Mouse (Mus musculus) left cerebral cortex, adult 2 months (tissue): ENCODE data around the gene Tsnaxip1. TPM values are rescaled to one million over a fixed set of nuclear protein-coding genes. Genes with fewer than 3 reads are reported as not detected.

Experiments used
- DNase-seq, 2 experiments: peaks; one replicate each; pipeline ENCODE4 v3.0.0; 2021 to 2022; ENCODE audit warnings: low spot score in 2 of 2, mixed read lengths in 1 of 2; ENCODE audit errors: extremely low spot score in 1 of 2
- H3K27ac ChIP-seq: fragments of 200-600 bp; 2 replicates; pipeline ENCODE4 v1.8.1; 2022
- H3K4me3 ChIP-seq: fragments of 200-600 bp; 2 replicates; pipeline ENCODE4 v1.8.1; 2022
- CTCF ChIP-seq: fragments of 200-600 bp; IDR thresholded peaks from 2 replicates; pipeline ENCODE4 v1.8.1; 2022; ENCODE audit warnings: antibody characterized with exemption, mild to moderate bottlenecking, moderate library complexity
- intact Hi-C: fragments of 180-260 bp; cut with DNase I; formaldehyde crosslinking; loops from one replicate; pipeline ENCODE4 v1.15.1; 2025
- total RNA-seq, 2 experiments: library from RNA; stranded (reverse); gene quantifications; 2 replicates each; pipeline ENCODE4 v1.2.3; 2021

Tsnaxip1 gene
- total RNA-seq, 2 experiments from 2014 or later, result 0.44 TPM; not detected in 1

DNA sequence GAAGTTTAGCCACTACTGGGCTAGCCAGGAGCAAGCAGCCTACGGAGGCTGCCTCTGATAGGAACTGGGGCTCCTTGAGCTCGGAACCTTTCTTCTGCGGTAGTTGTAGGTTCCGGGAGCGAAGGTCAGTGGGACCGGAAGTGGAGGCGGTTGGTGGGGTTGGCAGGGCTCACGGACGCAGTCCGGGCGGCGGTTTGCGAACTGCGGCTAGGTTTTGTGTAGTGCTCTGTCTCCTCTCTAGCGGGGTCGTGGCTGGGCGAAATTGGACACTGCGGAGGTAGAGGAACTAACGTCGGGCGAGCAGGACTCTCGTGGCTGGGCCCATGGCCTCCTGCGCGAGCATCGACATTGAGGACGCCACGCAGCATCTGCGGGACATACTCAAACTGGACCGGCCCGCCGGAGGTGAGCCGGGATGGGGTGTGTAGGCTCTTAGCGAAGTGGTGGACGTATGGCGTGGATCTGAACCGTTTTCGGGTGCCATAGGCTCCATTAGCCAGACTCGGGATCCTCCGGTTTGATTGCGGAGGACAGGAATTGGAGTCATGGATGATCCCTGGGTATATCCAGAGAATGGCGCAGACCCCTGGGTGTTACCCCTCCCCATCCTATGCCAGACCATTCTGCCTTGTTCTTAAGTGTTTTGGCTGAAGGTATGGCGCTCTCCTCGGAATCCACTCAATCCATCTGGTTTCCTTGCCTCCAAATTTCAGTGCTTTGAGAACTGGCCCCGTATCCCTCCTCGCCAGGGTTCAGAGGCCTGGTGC, 53.4 kb downstream of the Tsnaxip1 start, which contains the start of gene Edc4:
TSS of gene Edc4 (plus strand) at position 128 of the 767 bp plus-strand sequence.
- DNase-seq, result peak; percentile 83 to 90
- Histone ChIP-seq H3K27ac (peak within 1 kb of the TSS; percentile 89), H3K4me3 (peak within 1 kb of the TSS; percentile 93)
- no peak for TF ChIP-seq CTCF
- intact Hi-C loops, result no loop called here

DNA sequence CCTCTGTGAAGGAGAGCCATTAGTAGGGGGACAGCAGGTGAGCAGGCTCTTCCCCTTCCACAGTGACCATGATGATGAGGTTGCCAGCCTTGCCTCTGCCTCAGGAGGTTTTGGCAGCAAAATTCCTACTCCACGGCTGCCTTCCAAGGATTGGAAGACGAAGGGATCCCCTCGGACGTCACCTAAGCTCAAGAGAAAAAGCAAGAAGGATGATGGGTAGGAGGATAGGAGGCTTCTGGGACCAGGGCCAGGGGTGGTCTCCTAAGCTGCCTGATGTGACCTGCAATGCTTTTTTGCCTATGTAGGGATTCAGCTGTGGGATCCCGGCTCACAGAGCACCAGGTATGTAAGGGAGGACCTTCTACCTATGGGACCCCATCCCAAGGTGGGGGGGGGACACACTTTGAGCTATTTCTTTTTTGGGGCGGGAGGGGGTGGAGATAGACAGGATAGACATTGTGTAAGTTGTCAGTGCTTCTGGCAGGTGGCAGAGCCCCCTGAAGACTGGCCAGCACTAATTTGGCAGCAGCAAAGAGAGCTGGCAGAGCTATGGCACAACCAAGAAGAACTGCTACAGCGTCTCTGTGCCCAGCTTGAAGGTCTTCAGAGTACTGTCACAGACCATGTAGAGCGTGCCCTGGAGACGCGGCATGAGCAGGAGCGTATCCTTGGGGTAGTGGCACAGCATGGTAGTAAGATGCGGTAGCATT, 62.4 kb downstream of the Tsnaxip1 start:
- H3K4me3 ChIP-seq, result no peak overlapping the region
- H3K27ac ChIP-seq, result peak overlapping the region; percentile 33; the same call in 1 of the 2 replicates
- no peak for TF ChIP-seq CTCF
- DNase-seq, result no peak
- intact Hi-C loops, result no loop called here

DNA sequence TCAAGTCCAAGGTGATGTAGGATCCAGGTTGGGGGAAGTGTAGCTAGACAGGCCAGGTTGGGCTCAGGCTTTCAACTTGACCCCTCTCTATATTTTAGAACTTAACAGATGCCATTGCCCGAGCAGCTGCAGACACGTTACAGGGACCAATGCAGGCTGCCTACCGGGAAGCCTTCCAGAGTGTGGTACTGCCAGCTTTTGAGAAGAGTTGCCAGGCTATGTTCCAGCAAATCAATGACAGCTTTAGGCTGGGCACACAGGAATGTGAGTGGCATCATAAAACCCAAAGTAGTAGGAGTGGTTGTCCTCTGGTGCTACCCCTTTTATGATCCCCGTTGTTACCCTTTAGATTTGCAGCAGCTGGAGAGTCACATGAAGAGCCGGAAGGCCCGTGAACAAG, 63.3 kb downstream of the Tsnaxip1 start:
- H3K27ac ChIP-seq, result peak overlapping the region; percentile 47; the same call in 1 of the 2 replicates
- intact Hi-C loops, result no loop called here

DNA sequence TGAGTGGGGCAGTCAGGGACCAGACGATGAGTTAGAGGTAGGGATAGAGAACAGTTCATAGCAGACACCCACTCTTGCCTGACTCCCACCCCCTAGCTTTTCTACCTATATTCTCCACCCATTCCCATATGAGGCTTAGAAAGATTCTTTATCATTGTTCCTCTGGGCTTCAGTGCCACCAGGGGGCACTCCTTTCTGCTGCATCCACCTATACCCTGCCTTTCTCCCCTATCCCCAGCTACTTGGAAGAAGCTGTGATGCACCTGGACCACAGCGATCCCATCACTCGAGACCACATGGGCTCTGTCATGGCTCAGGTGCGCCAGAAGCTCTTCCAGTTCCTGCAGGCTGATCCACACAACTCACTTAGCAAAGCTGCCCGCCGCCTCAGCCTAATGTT, 64.9 kb downstream of the Tsnaxip1 start:
- no peak overlapping the region for H3K4me3 ChIP-seq
- H3K27ac ChIP-seq, result no peak overlapping the region

More for the DNA sequence above, 63.3 kb downstream of the Tsnaxip1 start:
- DNase-seq, result peak in 1 of 2 experiments; percentile 38
- TF ChIP-seq CTCF, result no peak
- H3K4me3 ChIP-seq, result no peak overlapping the region

DNA sequence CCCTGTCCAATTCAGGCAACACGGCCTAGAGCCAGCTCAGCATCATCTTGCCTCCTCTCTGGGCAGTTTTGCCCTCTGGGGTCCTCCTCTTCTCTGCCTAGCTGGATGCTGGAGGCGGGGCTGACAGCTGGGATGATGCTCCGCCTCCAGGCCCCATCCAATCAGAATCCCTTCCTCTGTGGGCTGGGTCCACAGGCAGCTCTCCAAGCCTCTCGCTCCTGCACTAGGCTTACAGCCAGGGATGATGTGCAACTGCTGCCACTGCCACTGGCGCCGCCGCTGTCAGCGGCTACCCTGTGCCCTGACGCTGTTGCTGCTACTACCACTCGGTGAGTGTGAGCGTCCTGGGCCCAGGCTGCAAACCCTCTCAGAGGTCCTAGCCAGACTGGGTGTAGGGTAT, 65.8 kb downstream of the Tsnaxip1 start, which contains the start of gene Nrn1l:
TSS of gene Nrn1l (plus strand) at position 229 of the 400 bp plus-strand sequence.
- H3K27ac ChIP-seq, result peak within 1 kb of the TSS; percentile 47
- no peak; the same call in 1 of the 2 replicates for TF ChIP-seq CTCF
- H3K4me3 ChIP-seq, result peak within 1 kb of the TSS; percentile 22; the same call in 1 of the 2 replicates
- peak; percentile 70 to 84 for DNase-seq
- intact Hi-C loops, result loop anchor here (2.0 kb wide), 1 partner anchor 37 kb away; no protein-coding TSS in a partner anchor

More for the DNA sequence above, 64.9 kb downstream of the Tsnaxip1 start:
- peak; percentile 68 for TF ChIP-seq CTCF
- peak in 1 of 2 experiments; percentile 46 for DNase-seq
- intact Hi-C loops, result loop anchor here (2.0 kb wide), 1 partner anchor 38 kb away; no protein-coding TSS in a partner anchor

Other genes with a start within 250 kb of the Tsnaxip1 start
- 10 to 100 TPM; 81.0 to 91.4 TPM for gene Ripor1, start 222.5 kb upstream of the Tsnaxip1 start, total RNA-seq
- 10 to 100 TPM; 67.4 to 70.2 TPM for gene Ctcf, start 191.2 kb upstream of the Tsnaxip1 start, total RNA-seq
- not detected for gene Agrp, start 190.3 kb upstream of the Tsnaxip1 start, total RNA-seq
- 10 to 100 TPM; 60.4 to 65.0 TPM for gene Carmil2, start 141.5 kb upstream of the Tsnaxip1 start, total RNA-seq
- gene Acd, start 126.6 kb upstream of the Tsnaxip1 start, total RNA-seq, result 10 to 100 TPM; 51.7 to 56.6 TPM
- gene Pard6a, start 126.6 kb upstream of the Tsnaxip1 start, total RNA-seq, result 10 to 100 TPM; 43.0 to 47.2 TPM
- gene 4933405L10Rik, start 120.1 kb upstream of the Tsnaxip1 start, total RNA-seq, result under 1 TPM in 1 of 2 experiments, not detected in 1; 0.29 TPM
- 10 to 100 TPM in 1 of 2 experiments, 1 to 10 TPM in 1; 9.6 to 10.6 TPM for gene Enkd1, start 119.5 kb upstream of the Tsnaxip1 start, total RNA-seq
- 10 to 100 TPM; 21.0 to 26.0 TPM for gene Gfod2, start 69.1 kb upstream of the Tsnaxip1 start, total RNA-seq
- gene Ranbp10, start 381 bp upstream of the Tsnaxip1 start, total RNA-seq, result 10 to 100 TPM; 23.7 to 25.2 TPM
- 10 to 100 TPM; 16.8 to 17.6 TPM for gene Cenpt, start 25.5 kb downstream of the Tsnaxip1 start, total RNA-seq
- gene Thap11, start 27.4 kb downstream of the Tsnaxip1 start, total RNA-seq, result 10 to 100 TPM; 38.1 to 41.0 TPM
- 10 to 100 TPM; 29.4 to 32.8 TPM for gene Nutf2, start 32.8 kb downstream of the Tsnaxip1 start, total RNA-seq
- gene Edc4, start 53.1 kb downstream of the Tsnaxip1 start, total RNA-seq, result 10 to 100 TPM; 64.4 to 68.5 TPM
- 1 to 10 TPM; 3.5 to 3.7 TPM for gene Nrn1l, start 65.8 kb downstream of the Tsnaxip1 start, total RNA-seq
- gene Pskh1, start 72.7 kb downstream of the Tsnaxip1 start, total RNA-seq, result 1 to 10 TPM; 6.6 to 8.7 TPM
- 1 to 10 TPM; 1.5 to 2.6 TPM for gene Ctrl, start 106.1 kb downstream of the Tsnaxip1 start, total RNA-seq
- gene Psmb10, start 110.7 kb downstream of the Tsnaxip1 start, total RNA-seq, result 10 to 100 TPM; 90.3 to 91.9 TPM
- gene Lcat, start 115.7 kb downstream of the Tsnaxip1 start, total RNA-seq, result 10 to 100 TPM; 25.3 to 25.8 TPM
- gene Slc12a4, start 138.4 kb downstream of the Tsnaxip1 start, total RNA-seq, result 10 to 100 TPM; 18.2 to 19.8 TPM
- not detected for gene Dpep3, start 151.7 kb downstream of the Tsnaxip1 start, total RNA-seq
- gene Dus2, start 163.6 kb downstream of the Tsnaxip1 start, total RNA-seq, result 10 to 100 TPM; 19.7 to 21.9 TPM
- gene Dpep2nb, start 178.2 kb downstream of the Tsnaxip1 start, total RNA-seq, result not detected
- 10 to 100 TPM; 14.1 to 14.9 TPM for gene Ddx28, start 184.2 kb downstream of the Tsnaxip1 start, total RNA-seq
- gene Nfatc3, start 231.1 kb downstream of the Tsnaxip1 start, total RNA-seq, result 10 to 100 TPM; 12.1 to 13.4 TPM